Mouse (Mus musculus) liver, adult 2 months (tissue): ENCODE results near the gene Gm5460. TPM values are rescaled to one million over a fixed set of nuclear protein-coding genes. Genes with fewer than 3 reads are reported as not detected.

ENCODE experiments used
- DNase-seq: peaks from one replicate; pipeline ENCODE4 v3.0.0-alpha.2; 2011; ENCODE audit warnings: low read depth, low spot score; ENCODE audit errors: extremely low read depth
- H3K27ac ChIP-seq: fragments of 200-500 bp; replicated peaks from 2 replicates; pipeline ENCODE4 v1.5.1; 2012; ENCODE audit warnings: low read depth, mild to moderate bottlenecking, control low read depth, inconsistent platforms, low read length; ENCODE audit not compliant: insufficient read depth
- H3K27me3 ChIP-seq: fragments of 200-500 bp; 2 replicates; pipeline ENCODE4 v1.6.1; 2012; ENCODE audit warnings: mild to moderate bottlenecking, moderate library complexity, low read length, inconsistent platforms; ENCODE audit not compliant: control insufficient read depth, insufficient read depth
- H3K36me3 ChIP-seq: fragments of 200-500 bp; 2 replicates; pipeline ENCODE4 v1.6.1; 2012; ENCODE audit warnings: low read length, inconsistent platforms; ENCODE audit not compliant: control insufficient read depth, insufficient read depth
- H3K4me1 ChIP-seq: fragments of 200-500 bp; 2 replicates; pipeline ENCODE4 v1.6.1; 2011; ENCODE audit warnings: low read length; ENCODE audit not compliant: control insufficient read depth, insufficient read depth
- H3K4me3 ChIP-seq: fragments of 200-500 bp; 2 replicates; pipeline ENCODE4 v1.5.1; 2011; ENCODE audit warnings: low read depth, mild to moderate bottlenecking, control low read depth, low read length, moderate library complexity; ENCODE audit not compliant: insufficient read depth
- H3K79me2 ChIP-seq: fragments of 200-500 bp; 2 replicates; pipeline ENCODE4 v1.6.1; 2012; ENCODE audit warnings: inconsistent platforms, mild to moderate bottlenecking, low read length, moderate library complexity; ENCODE audit not compliant: control insufficient read depth, insufficient read depth
- H3K9ac ChIP-seq: fragments of 200-500 bp; 2 replicates; pipeline ENCODE4 v1.6.1; 2012; ENCODE audit warnings: low read depth, mild to moderate bottlenecking, control low read depth, inconsistent platforms, low read length
- CTCF ChIP-seq: fragments of 200-500 bp; IDR thresholded peaks from 2 replicates; pipeline ENCODE4 v1.5.1; 2011; ENCODE audit warnings: low read depth, low read length, control low read depth
- POLR2A ChIP-seq: fragments of 200-500 bp; IDR thresholded peaks from 2 replicates; pipeline ENCODE4 v1.6.1; 2011; ENCODE audit warnings: low read length, control low read depth; ENCODE audit not compliant: insufficient read depth; ENCODE audit errors: extremely low read depth
- WGBS: fragments of 180-500 bp; shearing (Covaris S2); methylation state at CpG from one replicate; pipeline ENCODE4 v1.1.7; 2018; 5-methylcytosine and 5-hydroxymethylcytosine counted together
- polyA plus RNA-seq: library from polyadenylated mRNA; depleted of rRNA; stranded (reverse); fragments of >200 nt; gene quantifications from 2 replicates; pipeline ENCODE4 v1.2.3, GENCODE M21; 2012
- total RNA-seq: library from RNA; depleted of rRNA; stranded (reverse); fragments of >200 nt; gene quantifications from 2 replicates; pipeline ENCODE4 v1.2.3, GENCODE M21; 2014

The Gm5460 gene
- total and polyA plus RNA-seq, 2 experiments: not detected

DNA sequence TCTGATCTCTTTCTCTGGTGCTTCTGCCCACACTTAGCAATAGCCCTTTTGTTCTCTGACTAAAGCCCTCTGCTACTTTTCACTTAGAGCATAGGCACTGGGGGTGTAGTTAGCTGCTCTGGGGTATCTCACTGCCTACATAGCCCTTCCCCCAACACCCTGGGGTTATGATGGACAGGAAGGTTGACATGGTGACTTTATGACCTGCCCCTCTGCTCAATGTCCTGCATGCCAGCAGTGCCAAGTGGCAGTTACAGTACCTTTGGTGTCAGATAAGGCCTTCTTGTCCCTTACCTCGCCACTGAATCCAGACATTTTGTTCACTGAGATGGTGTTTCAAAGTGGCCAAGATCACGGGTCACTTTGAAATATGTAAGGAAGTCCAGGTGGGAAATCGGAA lies 1.5 kb upstream of the Gm5460 start, which contains the start of gene Gm30083:
Gene Gm30083 (minus strand): TSS at position 120 of the 400 bp plus-strand sequence.
- Histone ChIP-seq H3K27me3 (no peaks in the 10 kb centered on the region), H3K4me1 (no peaks in the 10 kb centered on the region), H3K4me3 (no peak within 1 kb of the TSS), H3K36me3 (no peaks in the 10 kb centered on the region), H3K27ac (no peak within 1 kb of the TSS), H3K9ac (no peak within 1 kb of the TSS), H3K79me2 (no peaks in the 10 kb centered on the region)
- 85% methylated on average over 3 of the region's 3 CpGs for WGBS
- TF ChIP-seq CTCF (no peak), POLR2A (no peak)
- DNase-seq: no peak

DNA sequence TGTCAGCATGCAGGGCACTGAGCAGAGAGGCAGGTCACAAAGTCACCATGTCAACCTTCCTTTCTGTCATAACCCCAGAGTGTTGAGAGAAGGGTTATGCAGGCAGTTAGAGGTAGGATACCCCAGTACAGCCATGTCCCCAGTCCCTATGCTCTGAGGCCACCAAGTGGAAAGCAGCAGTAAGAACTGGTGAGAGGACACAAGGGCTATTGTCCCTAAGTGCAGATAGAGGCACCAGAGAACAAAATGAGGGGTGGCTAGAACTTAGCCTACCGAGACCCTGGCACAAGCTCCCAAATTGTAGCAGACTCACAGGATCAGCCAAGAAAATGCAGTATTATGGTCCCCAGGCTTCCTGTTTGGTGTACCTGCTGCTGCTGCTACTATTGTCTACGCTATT lies 380 bp downstream of the Gm5460 start:
- Histone ChIP-seq H3K79me2 (no peaks in the 10 kb centered on the region), H3K4me1 (no peaks in the 10 kb centered on the region), H3K36me3 (no peaks in the 10 kb centered on the region), H3K4me3 (no peak overlapping the region), H3K27ac (no peak overlapping the region), H3K9ac (no peak overlapping the region), H3K27me3 (no peaks in the 10 kb centered on the region)
- DNase-seq: no peak
- TF ChIP-seq CTCF (no peak), POLR2A (no peak)
- WGBS: 88% methylated on average over 2 of the region's 2 CpGs

DNA sequence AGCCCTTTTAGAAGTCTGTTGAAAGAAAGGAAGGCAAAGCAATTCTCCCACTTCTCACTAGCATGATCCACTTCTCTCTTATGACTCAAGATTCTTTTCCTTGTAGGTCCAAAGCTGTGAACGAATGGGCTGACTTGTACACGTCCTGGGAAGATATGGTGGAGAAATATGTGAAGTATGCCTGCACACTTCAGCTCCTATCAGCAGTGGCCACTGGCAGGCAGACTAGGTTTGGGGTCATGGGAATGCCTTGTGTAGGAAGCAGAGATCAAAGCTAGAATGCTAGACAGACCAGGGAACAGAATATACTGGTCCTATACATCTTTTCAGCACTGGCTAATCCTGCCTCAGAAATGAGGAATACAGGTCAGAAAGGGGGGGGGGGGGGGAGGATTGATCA lies 10.2 kb downstream of the Gm5460 start:
- 59% methylated on average over 2 of the region's 2 CpGs for WGBS
- Histone ChIP-seq H3K36me3 (no peaks in the 10 kb centered on the region), H3K9ac (no peak overlapping the region), H3K4me1 (no peaks in the 10 kb centered on the region), H3K27ac (no peak overlapping the region), H3K27me3 (no peaks in the 10 kb centered on the region), H3K79me2 (no peaks in the 10 kb centered on the region), H3K4me3 (no peak overlapping the region)
- no peak for DNase-seq
- TF ChIP-seq POLR2A (no peak), CTCF (no peak)

DNA sequence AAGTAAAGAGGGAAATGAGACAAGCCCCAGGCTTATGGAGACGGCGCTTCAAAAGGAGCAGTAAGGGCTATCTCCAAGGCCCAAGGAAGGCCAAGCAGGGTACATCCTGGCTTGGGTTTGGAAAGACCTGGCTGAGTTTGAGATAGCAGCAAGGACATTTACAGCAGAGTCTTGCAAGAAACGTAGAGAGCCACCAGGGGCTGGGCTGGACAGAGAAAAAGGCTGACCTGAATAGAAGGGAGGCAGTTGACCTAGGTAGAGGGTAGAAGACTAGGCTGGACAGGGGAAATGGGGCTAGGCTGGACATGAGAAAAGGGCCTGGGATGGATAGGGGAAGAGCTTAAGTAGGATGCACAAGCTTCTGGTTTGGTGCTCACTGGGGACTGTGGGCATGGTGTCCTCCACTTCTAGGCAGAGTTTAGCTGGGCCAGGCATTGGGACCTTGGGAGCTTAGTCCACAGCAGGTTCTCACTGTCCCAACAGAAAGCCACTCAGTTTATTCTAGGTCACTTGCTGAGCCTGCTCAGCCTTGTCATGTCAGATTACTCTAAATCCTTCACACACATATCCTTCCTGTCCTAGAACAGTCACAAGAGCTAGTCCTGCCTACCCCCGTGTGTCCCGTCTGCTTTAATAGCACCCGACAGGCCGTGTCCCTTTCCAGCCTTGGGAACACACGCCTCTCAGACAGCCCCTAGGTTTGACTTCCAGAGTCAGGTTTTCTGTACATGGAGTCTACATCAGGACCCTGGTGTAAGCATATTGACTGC lies 17.5 kb downstream of the Gm5460 start:
- H3K4me1 ChIP-seq: no peaks in the 10 kb centered on the region
- WGBS: 87% methylated on average over 8 of the region's 8 CpGs
- H3K36me3 ChIP-seq: no peaks in the 10 kb centered on the region
- H3K27ac ChIP-seq: no peak overlapping the region
- no peaks in the 10 kb centered on the region for H3K27me3 ChIP-seq
- no peak overlapping the region for H3K9ac ChIP-seq
- TF ChIP-seq CTCF (no peak), POLR2A (no peak)
- H3K79me2 ChIP-seq: no peaks in the 10 kb centered on the region
- no peak for DNase-seq
- H3K4me3 ChIP-seq: no peak overlapping the region

DNA sequence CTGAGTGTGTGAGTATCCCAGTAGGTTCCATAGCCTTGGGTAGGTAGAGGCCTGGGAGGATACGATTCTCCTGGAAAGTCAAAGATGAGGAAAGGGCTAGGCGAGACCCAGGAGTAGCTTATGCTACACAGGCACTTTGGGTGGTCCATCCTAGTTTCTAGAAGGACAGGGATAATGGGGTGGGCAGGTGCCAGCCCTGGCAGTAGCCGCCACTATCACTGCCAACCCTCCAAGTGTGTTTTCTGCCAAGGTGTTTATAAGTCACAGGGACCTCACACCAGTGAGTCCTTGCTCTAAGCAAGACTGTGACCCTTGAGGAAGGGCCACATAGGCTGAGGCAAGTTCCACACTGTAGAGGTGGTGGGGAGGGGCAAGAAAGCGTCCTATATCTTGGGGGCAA lies 24.7 kb downstream of the Gm5460 start:
- no peak for DNase-seq
- Histone ChIP-seq H3K9ac (no peak overlapping the region), H3K27ac (no peak overlapping the region), H3K27me3 (no peaks in the 10 kb centered on the region), H3K4me3 (no peak overlapping the region), H3K79me2 (no peaks in the 10 kb centered on the region), H3K36me3 (no peaks in the 10 kb centered on the region), H3K4me1 (no peaks in the 10 kb centered on the region)
- TF ChIP-seq CTCF: no peak
- TF ChIP-seq POLR2A: no peak
- WGBS: 82% methylated on average over 4 of the region's 4 CpGs

DNA sequence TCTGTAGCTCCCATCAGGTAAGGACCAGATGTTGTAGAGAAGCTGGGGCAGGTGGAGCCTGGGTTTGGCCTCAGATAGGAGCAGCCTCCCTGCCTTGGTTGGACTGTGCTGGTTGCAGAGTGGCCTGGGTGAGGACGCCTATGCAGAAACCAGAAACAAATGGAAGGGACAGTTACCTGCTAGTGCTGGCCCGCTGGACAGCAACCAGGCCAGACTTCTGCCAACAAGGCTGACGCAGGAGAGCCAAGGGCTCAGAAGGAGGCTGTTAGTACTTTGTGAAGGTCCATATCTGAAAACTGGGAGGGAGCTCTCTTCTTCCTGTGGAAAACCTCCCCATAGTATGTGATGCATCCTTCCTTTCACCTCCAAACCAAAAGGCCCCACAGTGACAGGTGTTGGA lies 26.8 kb downstream of the Gm5460 start:
- no peak overlapping the region for H3K9ac ChIP-seq
- no peaks in the 10 kb centered on the region for H3K4me1 ChIP-seq
- no peaks in the 10 kb centered on the region for H3K27me3 ChIP-seq
- H3K4me3 ChIP-seq: no peak overlapping the region
- H3K27ac ChIP-seq: no peak overlapping the region
- no peak for DNase-seq
- H3K79me2 ChIP-seq: no peaks in the 10 kb centered on the region
- WGBS: 63% methylated on average over 3 of the region's 3 CpGs
- no peak for TF ChIP-seq CTCF
- no peaks in the 10 kb centered on the region for H3K36me3 ChIP-seq
